Mouse (Mus musculus) A20 (cell line): ENCODE data around the gene Mcu.

Experiments used
- DNase-seq: peaks from one replicate; pipeline ENCODE4 v3.0.0-alpha.2; 2011; ENCODE audit warnings: low read depth, low spot score

Gene Mcu

DNA sequence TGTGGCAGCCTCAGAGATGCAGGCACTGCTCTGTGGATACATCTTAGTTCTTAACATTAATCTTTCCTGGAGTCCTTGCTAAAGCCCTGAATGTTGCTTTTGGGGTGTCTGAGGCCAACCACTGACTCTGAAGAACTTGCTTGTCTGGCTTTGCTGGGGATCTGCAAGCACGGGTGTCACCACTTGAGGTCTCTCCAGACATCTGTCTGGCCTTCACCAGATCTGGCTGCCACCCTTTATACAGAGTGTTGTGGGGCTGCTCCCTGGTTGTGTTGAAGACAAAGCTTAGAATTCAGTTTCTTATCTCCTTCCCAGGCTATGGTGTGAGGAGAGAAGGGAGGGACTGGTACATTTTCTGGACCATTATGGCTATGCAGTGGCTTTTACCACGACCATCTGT, 122.4 kb downstream of the Mcu start:
- DNase-seq, result peak; percentile 14

DNA sequence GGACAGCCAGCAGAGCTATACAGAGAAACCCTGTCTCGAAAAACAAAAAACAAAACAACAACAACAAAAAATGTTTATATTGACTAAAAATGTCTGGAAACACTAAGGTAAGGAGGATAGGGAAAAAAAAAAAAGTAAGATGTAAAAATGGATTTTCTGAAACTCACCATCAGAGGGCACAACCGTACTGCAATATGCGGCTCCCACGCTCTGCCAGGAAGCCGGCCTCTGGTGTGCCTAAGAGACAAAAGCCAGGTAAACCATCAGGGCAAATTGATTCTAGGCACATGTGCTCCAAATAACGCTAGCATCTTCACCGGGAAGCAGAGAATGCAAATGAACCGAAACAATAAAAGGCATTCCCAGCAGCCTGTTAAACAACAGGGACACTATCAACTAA, 125.6 kb downstream of the Mcu start:
- peak; percentile 8 for DNase-seq

GRCm38 (mm10) chr10:59489411-59489810, 127.1 kb downstream of the Mcu start:
- no peak for DNase-seq

- no peak for DNase-seq
Observed at GRCm38 (mm10) chr10:59487351-59487750, 129.1 kb downstream of the Mcu start.

GRCm38 (mm10) chr10:59484318-59484717, 132.2 kb downstream of the Mcu start:
- no peak for DNase-seq

DNA sequence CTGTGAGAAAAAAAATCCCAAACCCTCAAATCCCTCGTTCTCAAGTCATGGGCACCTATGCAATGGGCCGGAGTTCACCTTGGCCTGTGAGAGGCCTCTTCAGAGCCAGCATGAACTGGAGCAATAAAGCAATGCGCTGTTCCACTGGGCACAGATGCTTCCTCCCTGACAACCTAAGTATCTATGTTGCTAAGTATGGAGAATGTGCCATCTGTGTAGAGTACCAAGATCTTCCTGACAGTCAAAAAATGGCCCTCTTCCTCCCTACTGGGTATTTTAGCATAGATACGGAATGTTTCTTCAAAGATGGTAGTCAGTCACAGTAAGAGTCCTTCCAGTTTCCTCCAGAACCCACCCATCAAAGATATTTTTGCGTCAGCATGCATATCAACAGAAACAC, 135.1 kb downstream of the Mcu start:
- no peak for DNase-seq

- DNase-seq, result no peak
Observed at GRCm38 (mm10) chr10:59470451-59470850, 146.0 kb downstream of the Mcu start.

DNA sequence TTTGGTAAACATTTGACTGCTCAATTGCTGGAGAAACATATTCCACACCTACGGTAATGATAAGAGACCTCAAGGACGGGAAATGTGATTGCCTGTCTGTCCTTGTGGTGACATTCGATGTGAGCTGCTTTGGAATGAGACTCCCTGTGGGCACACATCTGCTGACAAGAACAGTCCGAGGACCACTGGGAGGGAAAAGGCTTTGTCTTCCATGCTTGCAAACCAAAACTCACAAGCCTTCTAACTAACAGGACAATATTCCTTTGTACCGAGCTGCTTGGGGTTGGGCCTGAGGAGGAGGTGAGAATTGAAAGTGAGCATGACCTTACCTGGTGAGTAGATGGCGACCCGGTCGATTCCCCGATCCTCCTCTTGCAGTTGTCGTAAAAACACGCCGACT, 149.2 kb downstream of the Mcu start:
- DNase-seq, result no peak

DNA sequence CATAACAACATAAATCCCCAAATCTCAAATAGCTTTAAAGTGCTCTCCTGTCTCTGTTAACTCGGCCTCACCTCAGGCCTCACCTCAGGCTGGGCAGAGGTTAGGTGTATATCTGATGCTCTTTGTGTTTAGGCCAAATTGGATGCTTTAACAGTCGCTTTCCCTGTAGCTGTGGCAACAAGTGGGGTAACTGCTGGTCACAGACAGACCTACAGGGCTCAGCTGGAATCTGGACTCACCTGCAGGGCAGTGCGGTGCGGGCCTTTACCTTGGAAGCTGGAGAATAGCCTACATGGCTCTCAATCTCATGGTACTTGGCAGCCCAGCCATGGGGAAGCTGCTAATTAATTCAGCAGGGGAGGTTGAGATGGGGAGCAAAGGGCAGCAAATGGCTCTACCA, 149.9 kb downstream of the Mcu start:
- no peak for DNase-seq

DNA sequence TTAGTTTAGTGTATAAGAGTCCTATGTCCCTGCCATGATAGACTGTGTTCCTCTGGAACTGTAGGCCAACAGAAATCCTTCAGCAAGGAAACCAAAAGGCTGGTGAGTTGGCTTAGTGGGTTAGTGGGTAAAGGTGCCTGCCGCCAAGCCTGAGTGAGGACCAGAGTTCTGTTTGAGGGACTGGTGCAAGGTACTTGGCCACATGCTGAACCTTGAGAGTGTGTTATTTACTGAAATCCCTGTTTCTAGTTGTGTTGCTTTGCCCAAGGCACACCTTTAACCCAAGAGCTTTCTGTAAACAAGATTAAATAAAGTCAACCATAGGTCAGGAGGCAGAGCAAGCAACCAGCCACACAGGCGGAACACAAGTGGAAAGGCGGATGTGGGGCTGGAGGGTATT, 150.9 kb downstream of the Mcu start:
- DNase-seq, result no peak

- DNase-seq, result no peak
Observed at GRCm38 (mm10) chr10:59462307-59462706, 154.2 kb downstream of the Mcu start.

DNA sequence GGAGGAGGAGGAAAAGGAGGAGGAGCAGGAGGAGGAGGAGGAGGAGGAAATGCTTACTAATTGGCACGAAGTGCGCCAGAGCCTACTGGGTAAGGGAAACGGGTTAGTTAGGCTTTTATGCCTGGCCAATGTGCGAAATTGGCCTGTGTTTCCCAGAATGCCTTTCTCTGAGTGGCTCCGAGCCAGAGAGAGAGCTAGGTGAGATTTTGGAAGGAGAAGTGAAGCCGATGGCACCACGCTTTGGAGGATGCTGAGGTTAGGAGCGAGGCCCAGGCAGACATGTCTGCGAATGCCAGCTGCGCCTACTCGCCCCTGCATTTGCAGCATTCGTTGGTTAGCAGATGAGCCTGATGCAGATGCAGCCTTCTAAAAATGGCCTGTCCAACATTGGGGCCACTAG, 156.7 kb downstream of the Mcu start:
- no peak for DNase-seq

DNA sequence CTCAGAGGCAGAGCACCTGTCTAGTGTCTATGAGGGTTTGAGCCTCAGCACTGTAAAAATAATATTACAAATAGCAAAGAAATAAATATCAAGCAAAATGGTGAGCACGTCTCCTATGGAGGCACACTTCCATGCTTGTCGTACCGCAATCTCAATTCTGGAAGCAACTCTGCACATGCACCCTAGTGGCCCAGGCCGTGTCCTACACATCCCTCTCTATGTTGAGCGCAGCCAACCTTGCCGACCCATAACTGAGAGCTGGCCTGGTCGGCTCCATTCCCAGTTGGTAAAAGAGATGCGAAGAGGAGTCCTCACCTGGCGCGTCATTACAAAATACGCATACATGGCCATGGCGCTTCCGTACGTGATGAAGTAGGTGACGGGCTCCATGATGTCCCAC, 161.9 kb downstream of the Mcu start:
- no peak for DNase-seq

DNA sequence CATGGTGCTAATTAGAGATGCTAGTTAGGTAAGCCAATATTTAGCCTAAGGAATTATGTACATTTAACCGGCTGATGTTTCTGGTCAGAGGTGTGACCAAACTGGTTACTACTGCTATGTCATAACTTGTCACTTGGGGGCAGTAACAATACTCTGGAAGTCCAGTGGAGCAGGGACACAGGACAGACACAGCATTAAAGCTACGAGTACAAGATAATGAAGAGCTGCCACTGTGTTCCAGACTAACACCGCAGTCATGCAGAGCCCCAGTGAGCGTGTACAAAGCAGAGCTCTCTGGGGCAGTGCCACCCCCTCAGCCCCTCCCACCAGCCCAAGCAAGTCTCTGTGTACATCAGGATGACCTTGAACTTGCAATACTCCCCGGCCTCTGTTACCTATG, 164.7 kb downstream of the Mcu start:
- DNase-seq, result peak; percentile 44

- no peak for DNase-seq
Observed at GRCm38 (mm10) chr10:59447546-59447945, 168.9 kb downstream of the Mcu start.

GRCm38 (mm10) chr10:59446911-59447437, 169.5 kb downstream of the Mcu start:
- DNase-seq, result no peak

DNA sequence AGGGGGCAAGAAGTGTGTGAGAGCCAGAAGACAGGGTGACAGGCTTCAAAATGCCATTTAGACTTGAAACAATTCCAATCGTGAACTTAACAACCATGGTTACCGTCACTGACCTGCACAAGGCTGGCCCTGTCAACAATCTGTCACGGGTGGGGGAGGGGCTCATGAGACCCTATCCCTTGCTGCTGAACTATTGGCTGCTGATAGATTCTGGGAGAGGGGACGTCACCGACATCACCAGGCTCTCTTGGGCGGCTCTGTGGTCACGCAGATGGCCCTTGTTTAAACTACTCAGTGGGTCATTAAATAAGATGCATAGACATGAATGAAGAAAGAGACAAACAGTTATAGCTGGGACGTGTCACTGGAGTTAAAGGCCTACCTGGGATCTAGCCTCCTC, 171.9 kb downstream of the Mcu start:
- DNase-seq, result no peak

- no peak for DNase-seq
Observed at GRCm38 (mm10) chr10:59444106-59444505, 172.4 kb downstream of the Mcu start.

DNA sequence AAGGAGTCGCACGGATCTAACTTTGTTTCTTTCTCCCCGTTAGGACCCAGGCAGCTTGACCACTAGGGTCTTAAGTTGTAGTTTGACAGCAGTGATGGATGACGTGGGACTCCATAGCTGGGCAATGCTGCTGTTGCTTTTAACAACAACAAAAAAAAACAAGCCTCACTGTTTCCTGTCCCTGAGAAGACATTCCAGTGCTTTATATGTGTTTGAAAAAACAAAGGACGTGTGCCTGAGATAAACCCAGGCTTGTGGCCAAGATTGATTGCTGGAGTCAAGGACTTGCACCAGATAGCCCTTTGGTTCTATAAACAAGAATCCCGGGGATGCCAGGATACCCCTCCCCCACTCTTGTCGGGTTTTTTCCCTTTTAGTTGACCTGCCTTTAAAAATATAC, 173.3 kb downstream of the Mcu start:
- no peak for DNase-seq

- no peak for DNase-seq
Observed at GRCm38 (mm10) chr10:59441735-59442134, 174.8 kb downstream of the Mcu start, which contains the start of gene Oit3. Gene Oit3, minus strand, starts transcription at chr10:59441778.

- no peak for DNase-seq
Observed at GRCm38 (mm10) chr10:59440177-59440576, 176.3 kb downstream of the Mcu start.

GRCm38 (mm10) chr10:59439508-59439931, 177.0 kb downstream of the Mcu start:
- no peak for DNase-seq

GRCm38 (mm10) chr10:59438651-59439050, 177.8 kb downstream of the Mcu start:
- no peak for DNase-seq

GRCm38 (mm10) chr10:59435746-59436145, 180.7 kb downstream of the Mcu start:
- DNase-seq, result no peak
